Mouse (Mus musculus): Measurements from ENCODE around the gene Slc2a5.

- TF ChIP-seq CTCF (IDR thresholded peaks at IDR 0.05; ENCODE audit: extremely low read depth, insufficient read length, insufficient replicate concordance, low read depth, low read length) (no peak), POLR2A (IDR thresholded peaks at IDR 0.05; ENCODE audit: low read depth, low read length) (no peak)
These were observed 58.0 kb downstream of the Slc2a5 start for GRCm38 (mm10) chr4:150177122-150177521.
